Mouse (Mus musculus): ENCODE data around the gene 1700001C02Rik. TPM values are rescaled to one million over a fixed set of nuclear protein-coding genes. Genes with fewer than 3 reads are reported as not detected.

Gene 1700001C02Rik
- polyA plus RNA-seq, 1 experiment from 2014 or later: not detected

- no peak overlapping the region for H3K27ac ChIP-seq (replicated peaks)
- DNase-seq (ENCODE audit: low spot score): no peak
These were observed 468 bp downstream of the 1700001C02Rik start for GRCm38 (mm10) chr5:30466315-30466714.

GRCm38 (mm10) chr5:30470454-30470853 lies 4.6 kb downstream of the 1700001C02Rik start:
- DNase-seq (ENCODE audit: low spot score): no peak
- no peak overlapping the region for H3K4me3 ChIP-seq
- H3K9me3 ChIP-seq: no peaks in the 10 kb centered on the region
- no peaks in the 10 kb centered on the region for H3K36me3 ChIP-seq (replicated peaks)
- H3K27ac ChIP-seq (replicated peaks): peak overlapping the region; percentile 20; the same call in 1 of the 2 replicates
- WGBS: 48% methylated on average over 6 of the region's 6 CpGs
- peaks cover 31% of the 10 kb centered on the region for H3K27me3 ChIP-seq (replicated peaks; ENCODE audit: low read depth, poor library complexity, severe bottlenecking)
- H3K4me1 ChIP-seq: peaks cover 21% of the 10 kb centered on the region

More at GRCm38 (mm10) chr5:30466315-30466714, 468 bp downstream of the 1700001C02Rik start:
- Histone ChIP-seq H3K4me3 (peak overlapping the region; percentile 48), H3K36me3 (replicated peaks) (no peaks in the 10 kb centered on the region), H3K9me3 (no peaks in the 10 kb centered on the region), H3K4me1 (peaks cover 33% of the 10 kb centered on the region), H3K27me3 (replicated peaks; ENCODE audit: low read depth, poor library complexity, severe bottlenecking) (peaks cover 68% of the 10 kb centered on the region)
- 36% methylated on average over 9 of the region's 9 CpGs for WGBS

- H3K9me3 ChIP-seq: no peaks in the 10 kb centered on the region
- DNase-seq (ENCODE audit: low spot score): no peak
- H3K4me1 ChIP-seq: peaks cover 13% of the 10 kb centered on the region
- peaks cover 14% of the 10 kb centered on the region for H3K27me3 ChIP-seq (replicated peaks; ENCODE audit: low read depth, poor library complexity, severe bottlenecking)
- WGBS: 72% methylated on average over 5 of the region's 5 CpGs
- H3K27ac ChIP-seq (replicated peaks): no peak overlapping the region
- no peak overlapping the region for H3K4me3 ChIP-seq
- H3K36me3 ChIP-seq (replicated peaks): no peaks in the 10 kb centered on the region
These were observed 6.3 kb downstream of the 1700001C02Rik start for GRCm38 (mm10) chr5:30472148-30472547.

GRCm38 (mm10) chr5:30476534-30476933 lies 10.7 kb downstream of the 1700001C02Rik start:
- Histone ChIP-seq H3K4me1 (no peaks in the 10 kb centered on the region), H3K9me3 (no peaks in the 10 kb centered on the region), H3K4me3 (no peak overlapping the region), H3K27me3 (replicated peaks; ENCODE audit: low read depth, poor library complexity, severe bottlenecking) (no peaks in the 10 kb centered on the region), H3K27ac (replicated peaks) (no peak overlapping the region), H3K36me3 (replicated peaks) (no peaks in the 10 kb centered on the region)
- DNase-seq (ENCODE audit: low spot score): peak; percentile 45
- 41% methylated on average over 10 of the region's 10 CpGs for WGBS

GRCm38 (mm10) chr5:30482319-30482718 lies 16.5 kb downstream of the 1700001C02Rik start:
- Histone ChIP-seq H3K27ac (replicated peaks) (no peak overlapping the region), H3K36me3 (replicated peaks) (no peaks in the 10 kb centered on the region), H3K4me3 (no peak overlapping the region), H3K27me3 (replicated peaks; ENCODE audit: low read depth, poor library complexity, severe bottlenecking) (no peaks in the 10 kb centered on the region), H3K4me1 (0 out of 2 replicates have a peak, but pooled peaks cover 4% of the 10 kb centered on the region), H3K9me3 (no peaks in the 10 kb centered on the region)
- 17% methylated on average over 5 of the region's 5 CpGs for WGBS
- DNase-seq (ENCODE audit: low spot score): peak; percentile 78

- 76% methylated on average over 8 of the region's 8 CpGs for WGBS
- no peak overlapping the region for H3K4me3 ChIP-seq
- no peaks in the 10 kb centered on the region for H3K27me3 ChIP-seq (replicated peaks; ENCODE audit: low read depth, poor library complexity, severe bottlenecking)
- H3K27ac ChIP-seq (replicated peaks): no peak overlapping the region
- 0 out of 2 replicates have a peak, but pooled peaks cover 4% of the 10 kb centered on the region for H3K4me1 ChIP-seq
- no peak for DNase-seq (ENCODE audit: low spot score)
- no peaks in the 10 kb centered on the region for H3K36me3 ChIP-seq (replicated peaks)
- no peaks in the 10 kb centered on the region for H3K9me3 ChIP-seq
These were observed 17.7 kb downstream of the 1700001C02Rik start for GRCm38 (mm10) chr5:30483533-30483932.

GRCm38 (mm10) chr5:30484591-30484990 lies 18.7 kb downstream of the 1700001C02Rik start:
- no peak for DNase-seq (ENCODE audit: low spot score)
- H3K9me3 ChIP-seq: no peaks in the 10 kb centered on the region
- H3K4me3 ChIP-seq: no peak overlapping the region
- 0 out of 2 replicates have a peak, but pooled peaks cover 4% of the 10 kb centered on the region for H3K4me1 ChIP-seq
- H3K27me3 ChIP-seq (replicated peaks; ENCODE audit: low read depth, poor library complexity, severe bottlenecking): no peaks in the 10 kb centered on the region
- 73% methylated on average over 5 of the region's 5 CpGs for WGBS
- H3K36me3 ChIP-seq (replicated peaks): no peaks in the 10 kb centered on the region
- no peak overlapping the region for H3K27ac ChIP-seq (replicated peaks)

- 0 out of 2 replicates have a peak, but pooled peaks cover 4% of the 10 kb centered on the region for H3K4me1 ChIP-seq
- no peak for DNase-seq (ENCODE audit: low spot score)
- no peak overlapping the region for H3K4me3 ChIP-seq
- no peaks in the 10 kb centered on the region for H3K27me3 ChIP-seq (replicated peaks; ENCODE audit: low read depth, poor library complexity, severe bottlenecking)
- no peak overlapping the region for H3K27ac ChIP-seq (replicated peaks)
- no peaks in the 10 kb centered on the region for H3K36me3 ChIP-seq (replicated peaks)
- no peaks in the 10 kb centered on the region for H3K9me3 ChIP-seq
- WGBS: 89% methylated on average over 6 of the region's 6 CpGs
These were observed 19.3 kb downstream of the 1700001C02Rik start for GRCm38 (mm10) chr5:30485136-30485535.

GRCm38 (mm10) chr5:30490215-30490614 lies 24.4 kb downstream of the 1700001C02Rik start:
- no peaks in the 10 kb centered on the region for H3K27me3 ChIP-seq (replicated peaks; ENCODE audit: low read depth, poor library complexity, severe bottlenecking)
- no peaks in the 10 kb centered on the region for H3K36me3 ChIP-seq (replicated peaks)
- H3K4me1 ChIP-seq: peaks cover 7% of the 10 kb centered on the region
- H3K27ac ChIP-seq (replicated peaks): no peak overlapping the region
- no peak for DNase-seq (ENCODE audit: low spot score)
- no peaks in the 10 kb centered on the region for H3K9me3 ChIP-seq
- H3K4me3 ChIP-seq: no peak overlapping the region

- Histone ChIP-seq H3K36me3 (replicated peaks) (no peaks in the 10 kb centered on the region), H3K9me3 (no peaks in the 10 kb centered on the region), H3K4me1 (peaks cover 11% of the 10 kb centered on the region), H3K27me3 (replicated peaks; ENCODE audit: low read depth, poor library complexity, severe bottlenecking) (no peaks in the 10 kb centered on the region), H3K4me3 (no peak overlapping the region), H3K27ac (replicated peaks) (no peak overlapping the region)
- DNase-seq (ENCODE audit: low spot score): no peak
- WGBS: 91% methylated on average over 5 of the region's 5 CpGs
These were observed 25.0 kb downstream of the 1700001C02Rik start for GRCm38 (mm10) chr5:30490845-30491244.

- 82% methylated on average over 7 of the region's 7 CpGs for WGBS
- H3K36me3 ChIP-seq (replicated peaks): no peaks in the 10 kb centered on the region
- no peaks in the 10 kb centered on the region for H3K9me3 ChIP-seq
- DNase-seq (ENCODE audit: low spot score): no peak
- H3K4me1 ChIP-seq: peaks cover 33% of the 10 kb centered on the region
- no peak overlapping the region for H3K27ac ChIP-seq (replicated peaks)
- no peaks in the 10 kb centered on the region for H3K27me3 ChIP-seq (replicated peaks; ENCODE audit: low read depth, poor library complexity, severe bottlenecking)
- H3K4me3 ChIP-seq: no peak overlapping the region
These were observed 27.9 kb downstream of the 1700001C02Rik start for GRCm38 (mm10) chr5:30493723-30494122.

- H3K36me3 ChIP-seq (replicated peaks): no peaks in the 10 kb centered on the region
- H3K9me3 ChIP-seq: no peaks in the 10 kb centered on the region
- H3K27me3 ChIP-seq (replicated peaks; ENCODE audit: low read depth, poor library complexity, severe bottlenecking): no peaks in the 10 kb centered on the region
- H3K4me3 ChIP-seq: no peak overlapping the region
- peaks cover 33% of the 10 kb centered on the region for H3K4me1 ChIP-seq
- DNase-seq (ENCODE audit: low spot score): no peak
- H3K27ac ChIP-seq (replicated peaks): no peak overlapping the region
- 82% methylated on average over 7 of the region's 7 CpGs for WGBS
These were observed 28.8 kb downstream of the 1700001C02Rik start for GRCm38 (mm10) chr5:30494606-30495005.

- 35% methylated on average over 2 of the region's 2 CpGs for WGBS
- Histone ChIP-seq H3K27ac (replicated peaks) (peak overlapping the region; percentile 54), H3K36me3 (replicated peaks) (no peaks in the 10 kb centered on the region), H3K4me3 (no peak overlapping the region), H3K27me3 (replicated peaks; ENCODE audit: low read depth, poor library complexity, severe bottlenecking) (no peaks in the 10 kb centered on the region), H3K9me3 (no peaks in the 10 kb centered on the region), H3K4me1 (peaks cover 33% of the 10 kb centered on the region)
- peak; percentile 38 for DNase-seq (ENCODE audit: low spot score)
These were observed 29.4 kb downstream of the 1700001C02Rik start for GRCm38 (mm10) chr5:30495288-30495687.

Measured in embryonic facial prominence, embryonic 10.5 days (tissue).